8 mouse cellular contexts compared by ENCODE assay signal in genomic region chr9:118478458-118478838, GRCm38 (mm10). TPM values are rescaled to one million over a fixed set of nuclear protein-coding genes. Genes with fewer than 3 reads are reported as not detected.
A peak's percentile ranks its signal among the peaks of the same experiment; 100 is the strongest.
DNase-seq lines count a peak whose midpoint lies in the region; ATAC-seq and TF ChIP-seq lines count a peak whose summit lies in the region.

No protein-coding gene starts in this region.

- no peak for TF ChIP-seq CTCF in thymus, adult 2 months (IDR thresholded peaks at IDR 0.05; ENCODE audit: borderline replicate concordance, control insufficient read depth, extremely low read depth, insufficient read depth, low read length, poor library complexity)
- TF ChIP-seq CTCF in small intestine, adult 2 months (IDR thresholded peaks at IDR 0.05; ENCODE audit: extremely low read depth, insufficient read length, insufficient replicate concordance, low read depth, low read length): no peak

- H3K9me3 ChIP-seq in hindbrain, embryonic 15.5 days: no peaks in the 10 kb centered on the region
- H3K9me3 ChIP-seq in liver, embryonic 13.5 days (replicated peaks): no peaks in the 10 kb centered on the region

- no peaks in the 10 kb centered on the region for H3K36me3 ChIP-seq in thymus, adult 2 months (ENCODE audit: control insufficient read depth, insufficient read depth, low read length)
- no peaks in the 10 kb centered on the region for H3K36me3 ChIP-seq in hindbrain, embryonic 15.5 days
- H3K36me3 ChIP-seq in liver, embryonic 13.5 days: no peaks in the 10 kb centered on the region
- H3K36me3 ChIP-seq in small intestine, adult 2 months (ENCODE audit: control insufficient read depth, insufficient read depth, low read length): no peaks in the 10 kb centered on the region

- H3K4me2 ChIP-seq in hindbrain, embryonic 15.5 days: peak overlapping the region; percentile 54
- H3K4me2 ChIP-seq in liver, embryonic 13.5 days: peak overlapping the region; percentile 57

- peak; percentile 27 for ATAC-seq in common myeloid progenitor, adult 5-6 weeks (replicated peaks; ENCODE audit: low read depth, poor library complexity, severe bottlenecking)
- no peak for ATAC-seq in hindbrain, embryonic 15.5 days (ENCODE audit: low FRiP score, low read depth)
- no peak for ATAC-seq in liver, embryonic 13.5 days (ENCODE audit: low read depth)
- ATAC-seq in inflammation-experienced regulatory T-cells, adult 6 months: no peak

- TF ChIP-seq POLR2A in thymus, adult 2 months (IDR thresholded peaks at IDR 0.05; ENCODE audit: control insufficient read depth, extremely low read depth, insufficient read depth, low read length, poor library complexity): no peak
- TF ChIP-seq POLR2A in small intestine, adult 2 months (IDR thresholded peaks at IDR 0.05; ENCODE audit: low read depth, low read length): no peak

- no peak overlapping the region for H3K9ac ChIP-seq in hindbrain, embryonic 15.5 days
- H3K9ac ChIP-seq in liver, embryonic 13.5 days: no peak overlapping the region

- 1% methylated on average over 26 of the region's 29 CpGs for WGBS in thymus, adult 2 months
- WGBS in hindbrain, embryonic 15.5 days: under 1% methylated on average over 24 of the region's 29 CpGs
- WGBS in liver, embryonic 13.5 days (ENCODE audit: insufficient replicate concordance): 0% methylated on average over 25 of the region's 29 CpGs
- WGBS in small intestine, adult 2 months: 0% methylated on average over 24 of the region's 29 CpGs

- H3K4me1 ChIP-seq in thymus, adult 2 months (replicated peaks; ENCODE audit: control insufficient read depth, insufficient read depth, low read length): peaks cover 21% of the 10 kb centered on the region
- peaks cover 30% of the 10 kb centered on the region for H3K4me1 ChIP-seq in hindbrain, embryonic 15.5 days (replicated peaks)
- H3K4me1 ChIP-seq in liver, embryonic 13.5 days (replicated peaks): peaks cover 13% of the 10 kb centered on the region
- peaks cover 10% of the 10 kb centered on the region for H3K4me1 ChIP-seq in small intestine, adult 2 months (ENCODE audit: control insufficient read depth, insufficient read depth, insufficient read length, low read length)

- no peak overlapping the region for H3K27ac ChIP-seq in thymus, adult 2 months (ENCODE audit: control insufficient read depth, insufficient read depth, low read length)
- no peak overlapping the region for H3K27ac ChIP-seq in hindbrain, embryonic 15.5 days (replicated peaks)
- no peak overlapping the region for H3K27ac ChIP-seq in liver, embryonic 13.5 days
- H3K27ac ChIP-seq in small intestine, adult 2 months (ENCODE audit: insufficient read depth, low read depth, low read length): no peak overlapping the region

- peak overlapping the region; percentile 49 for H3K4me3 ChIP-seq in thymus, adult 2 months (ENCODE audit: control insufficient read depth, insufficient read depth, low read length)
- peak overlapping the region; percentile 36 for H3K4me3 ChIP-seq in hindbrain, embryonic 15.5 days
- H3K4me3 ChIP-seq in liver, embryonic 13.5 days (replicated peaks): peak overlapping the region; percentile 44
- peak overlapping the region; percentile 55 for H3K4me3 ChIP-seq in small intestine, adult 2 months (ENCODE audit: low read depth, low read length)

- peak; percentile 48 for DNase-seq in thymus, adult 2 months
- no peak for DNase-seq in thymus, adult 18-20 months
- DNase-seq in liver, embryonic 13.5 days: no peak
- no peak for DNase-seq in adipocyte (ENCODE audit: low spot score)

- peaks cover 34% of the 10 kb centered on the region for H3K27me3 ChIP-seq in thymus, adult 2 months (ENCODE audit: control insufficient read depth, insufficient read depth, low read length)
- peaks cover 75% of the 10 kb centered on the region for H3K27me3 ChIP-seq in hindbrain, embryonic 15.5 days
- H3K27me3 ChIP-seq in liver, embryonic 13.5 days: peaks cover 91% of the 10 kb centered on the region
- peaks cover 63% of the 10 kb centered on the region for H3K27me3 ChIP-seq in small intestine, adult 2 months (ENCODE audit: control insufficient read depth, insufficient read depth, low read length)

RNA-seq across cellular contexts. Expression of gene Eomes, which starts 0.4 kb away (rescaled TPM):
- polyA plus RNA-seq in thymus, adult 2 months (2012; rRNA removed): 0.78 and 1.4 TPM in 2 replicates
- not detected in 2 replicates for total RNA-seq in common myeloid progenitor, adult 5-6 weeks (2017)
- 1.7 and 2.3 TPM in 2 replicates for polyA plus RNA-seq in hindbrain, embryonic 15.5 days (2015; fragmentation: Nextera tagmentation; extraction: Ambion mirVana)
- not detected in 2 replicates for polyA plus RNA-seq in liver, embryonic 13.5 days (2015; fragmentation: Nextera tagmentation; extraction: Ambion mirVana)
- 0.11 TPM in 1 of 2 replicates, not detected in the other for polyA plus RNA-seq in small intestine, adult 2 months (2012; rRNA removed)
- 10 to 100 TPM in 1 of 3 experiments, under 1 TPM in 2; 0.16 to 10.9 (median 0.62) TPM for polyA plus RNA-seq in inflammation-experienced regulatory T-cells, adult 6 months (2017; shearing (Covaris generic))

RNA-seq across cellular contexts. Expression of gene Golga4, which starts 27.6 kb away (rescaled TPM):
- 16.2 and 19.4 TPM in 2 replicates for polyA plus RNA-seq in thymus, adult 2 months (2012; rRNA removed)
- total RNA-seq in common myeloid progenitor, adult 5-6 weeks (2017): 86.7 and 91.0 TPM in 2 replicates
- 46.2 and 48.6 TPM in 2 replicates for polyA plus RNA-seq in hindbrain, embryonic 15.5 days (2015; fragmentation: Nextera tagmentation; extraction: Ambion mirVana)
- 14.6 and 17.7 TPM in 2 replicates for polyA plus RNA-seq in liver, embryonic 13.5 days (2015; fragmentation: Nextera tagmentation; extraction: Ambion mirVana)
- polyA plus RNA-seq in small intestine, adult 2 months (2012; rRNA removed): 9.8 and 17.8 TPM in 2 replicates
- polyA plus RNA-seq in inflammation-experienced regulatory T-cells, adult 6 months (2017; shearing (Covaris generic)): 10 to 100 TPM; 19.4 to 33.8 (median 29.9) TPM
